Mouse (Mus musculus): Measurements from ENCODE around the gene Tbc1d9.

DNA sequence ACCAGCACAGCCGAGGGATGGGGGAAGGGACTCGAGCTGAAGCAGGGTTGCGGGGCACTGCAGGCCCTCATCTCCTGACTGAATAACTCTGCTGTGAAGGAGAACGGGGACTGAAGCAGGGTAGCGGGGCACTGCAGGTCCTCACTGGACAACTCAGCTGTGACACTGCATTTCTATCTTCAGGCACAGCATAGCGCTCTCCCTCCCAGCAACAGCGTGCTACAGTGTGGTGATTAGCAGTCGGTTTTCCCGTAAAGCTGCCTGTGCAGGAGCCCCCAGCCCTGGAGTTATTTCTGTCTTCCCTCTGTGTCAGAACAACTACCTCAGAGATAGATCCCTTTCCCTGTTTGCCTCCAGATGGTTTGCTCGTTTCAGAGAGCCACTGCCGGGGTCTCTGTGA is 109.3 kb downstream of the Tbc1d9 start:
- TF ChIP-seq CTCF (IDR thresholded peaks at IDR 0.05; ENCODE audit: low read depth) (no peak), EP300 (IDR thresholded peaks at IDR 0.05; ENCODE audit: low read depth) (no peak)

Measured in heart, postnatal 0 days (tissue).